Mouse (Mus musculus) adrenal gland, postnatal 25 days (tissue): ENCODE results near the gene Plac8. TPM values are rescaled to one million over a fixed set of nuclear protein-coding genes. Genes with fewer than 3 reads are reported as not detected.

ENCODE experiments used
- DNase-seq: peaks from one replicate; pipeline ENCODE4 v3.0.0; 2021; ENCODE audit warnings: mixed read lengths
- total RNA-seq: library from RNA; stranded (reverse); gene quantifications from 2 replicates; pipeline ENCODE4 v1.2.3, GENCODE M21; 2021

The Plac8 gene
- total RNA-seq, 1 experiment from 2014 or later, result 9.6 TPM

GRCm38 (mm10) chr5:100578863-100579411 lies 6.9 kb upstream of the Plac8 start:
- no peak for DNase-seq

- no peak for DNase-seq
Measured at GRCm38 (mm10) chr5:100574771-100575170, 2.7 kb upstream of the Plac8 start.

GRCm38 (mm10) chr5:100573256-100573655 lies 1.2 kb upstream of the Plac8 start:
- no peak for DNase-seq

GRCm38 (mm10) chr5:100570716-100571115 lies 1.3 kb downstream of the Plac8 start:
- DNase-seq, result no peak

GRCm38 (mm10) chr5:100569997-100570595 lies 1.9 kb downstream of the Plac8 start:
- no peak for DNase-seq

GRCm38 (mm10) chr5:100569250-100569934 lies 2.7 kb downstream of the Plac8 start:
- DNase-seq, result no peak

GRCm38 (mm10) chr5:100568802-100569201 lies 3.2 kb downstream of the Plac8 start:
- DNase-seq, result no peak

GRCm38 (mm10) chr5:100568177-100568576 lies 3.9 kb downstream of the Plac8 start:
- no peak for DNase-seq

- no peak for DNase-seq
Measured at GRCm38 (mm10) chr5:100567258-100568032, 4.6 kb downstream of the Plac8 start.

- no peak for DNase-seq
Measured at GRCm38 (mm10) chr5:100566798-100567197, 5.2 kb downstream of the Plac8 start.

- DNase-seq, result no peak
Measured at GRCm38 (mm10) chr5:100562702-100563101, 9.3 kb downstream of the Plac8 start.

- DNase-seq, result no peak
Measured at GRCm38 (mm10) chr5:100559357-100559756, 12.7 kb downstream of the Plac8 start.

- DNase-seq, result no peak
Measured at GRCm38 (mm10) chr5:100558783-100559182, 13.3 kb downstream of the Plac8 start.

GRCm38 (mm10) chr5:100557537-100557936 lies 14.5 kb downstream of the Plac8 start:
- no peak for DNase-seq

- DNase-seq, result no peak
Measured at GRCm38 (mm10) chr5:100557019-100557418, 15.0 kb downstream of the Plac8 start.

GRCm38 (mm10) chr5:100553426-100553825 lies 18.6 kb downstream of the Plac8 start:
- DNase-seq, result no peak

GRCm38 (mm10) chr5:100551952-100552351 lies 20.1 kb downstream of the Plac8 start:
- DNase-seq, result no peak

GRCm38 (mm10) chr5:100550151-100550550 lies 21.9 kb downstream of the Plac8 start:
- no peak for DNase-seq

GRCm38 (mm10) chr5:100549311-100549710 lies 22.7 kb downstream of the Plac8 start:
- DNase-seq, result no peak

- no peak for DNase-seq
Measured at GRCm38 (mm10) chr5:100548236-100548635, 23.8 kb downstream of the Plac8 start.

- DNase-seq, result no peak
Measured at GRCm38 (mm10) chr5:100546294-100547080, 25.6 kb downstream of the Plac8 start.

GRCm38 (mm10) chr5:100536638-100537037 lies 35.4 kb downstream of the Plac8 start:
- DNase-seq, result no peak
